Mouse (Mus musculus): Measurements from ENCODE around the gene Pepd. TPM values are rescaled to one million over a fixed set of nuclear protein-coding genes. Genes with fewer than 3 reads are reported as not detected.
A peak's percentile ranks its signal among the peaks of the same experiment; 100 is the strongest.
"Not testable (repeated sequence)": the region's sequence is repeated elsewhere in the genome, so short reads cannot be mapped to it uniquely, and the experiment has no call there.

Gene Pepd
- total RNA-seq, 2 experiments from 2014 or later, result 24.1 to 24.3 TPM

DNA sequence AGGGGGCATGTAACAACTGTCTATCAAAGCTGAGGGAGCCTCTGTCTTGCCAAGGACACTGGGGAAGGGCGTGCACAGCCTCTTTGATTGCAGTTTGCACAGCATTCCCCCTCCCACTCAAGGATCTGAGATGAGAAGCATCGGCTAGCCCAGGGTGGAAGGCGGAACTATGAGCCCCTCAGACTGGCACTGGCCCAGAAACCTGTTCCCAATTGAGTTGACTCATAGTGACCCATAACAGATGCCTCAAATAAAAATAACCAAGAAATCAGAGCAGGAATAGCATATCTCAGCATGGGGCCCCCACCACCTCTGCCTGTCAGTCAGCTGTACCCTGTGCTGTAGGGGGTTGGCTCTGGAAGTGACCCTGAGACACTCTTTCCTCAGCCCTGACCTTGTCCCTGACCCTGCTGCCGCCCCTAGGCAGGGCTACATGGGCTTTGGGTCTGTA, 60.8 kb downstream of the Pepd start:
- no peak overlapping the region for H3K27ac ChIP-seq
- DNase-seq, result no peak
- no peak overlapping the region for H3K4me3 ChIP-seq
- intact Hi-C loops (cut with DNase I), result no loop called here
- TF ChIP-seq CTCF (IDR thresholded peaks at IDR 0.05), result no peak

DNA sequence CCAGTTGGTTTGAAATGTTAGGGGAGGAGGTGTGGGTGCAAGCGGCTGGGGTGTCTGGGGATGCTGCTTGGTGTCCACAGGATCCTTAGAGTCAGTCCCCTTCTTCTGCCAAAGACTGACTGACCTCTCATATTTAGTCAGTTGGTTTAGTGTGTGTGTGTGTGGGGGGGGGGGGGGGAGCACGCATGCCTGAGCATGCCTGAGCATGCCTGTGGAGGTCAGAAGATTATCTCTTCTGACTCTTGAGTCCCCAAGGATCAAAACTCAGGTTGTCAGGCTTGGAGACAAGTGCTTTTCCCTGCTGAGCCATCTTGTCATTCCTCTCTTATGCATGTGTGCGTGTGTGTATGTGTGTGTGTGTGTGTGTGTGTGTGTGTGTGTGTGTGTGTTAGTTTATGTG, 61.7 kb downstream of the Pepd start:
- DNase-seq, result no peak
- Histone ChIP-seq H3K4me3 (no peak overlapping the region), H3K27ac (no peak overlapping the region)
- TF ChIP-seq CTCF (IDR thresholded peaks at IDR 0.05), result no peak
- intact Hi-C loops (cut with DNase I), result no loop called here

DNA sequence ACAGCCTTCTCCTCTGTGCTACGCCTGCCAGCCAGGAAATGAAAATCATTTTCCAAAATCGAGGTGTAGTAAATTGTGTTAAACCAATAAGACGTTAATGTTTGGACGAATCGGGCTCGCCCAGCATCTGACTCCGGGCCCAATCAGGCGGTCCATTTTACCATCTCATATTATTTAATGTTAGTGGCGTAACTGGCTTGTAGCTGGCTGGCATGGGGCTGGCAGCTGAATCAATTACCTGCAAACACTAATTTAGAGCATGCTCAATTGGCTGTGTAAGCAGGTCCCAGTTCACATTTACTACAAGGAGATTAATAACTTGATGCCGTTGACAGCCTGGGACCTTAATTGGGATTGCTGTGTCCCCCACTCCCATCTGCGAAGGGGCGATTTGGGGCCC, 63.7 kb downstream of the Pepd start:
- intact Hi-C loops (cut with DNase I), result no loop called here
- no peak for DNase-seq
- Histone ChIP-seq H3K4me3 (no peak overlapping the region), H3K27ac (no peak overlapping the region)
- TF ChIP-seq CTCF (IDR thresholded peaks at IDR 0.05), result no peak

DNA sequence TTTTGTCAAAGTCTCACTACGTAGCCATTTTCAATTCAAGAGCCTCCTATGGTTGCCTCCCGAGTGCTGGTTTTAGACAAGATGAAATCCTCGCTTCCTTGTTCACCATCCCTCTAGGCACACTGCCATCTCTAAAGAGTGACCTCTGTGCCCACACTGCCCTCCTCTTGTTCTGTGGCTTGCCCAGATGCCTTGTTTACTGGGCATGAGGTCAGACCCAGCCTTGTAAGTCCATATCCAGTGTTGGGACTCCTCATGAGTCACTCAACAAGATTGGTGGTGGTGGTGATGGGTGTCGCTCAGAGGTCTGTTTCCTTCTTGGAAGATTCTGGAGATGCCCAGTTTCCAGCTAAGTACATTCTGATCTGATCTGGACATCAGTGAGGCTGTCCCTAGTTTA, 65.2 kb downstream of the Pepd start:
- Histone ChIP-seq H3K4me3 (no peak overlapping the region), H3K27ac (no peak overlapping the region)
- no peak for TF ChIP-seq CTCF (IDR thresholded peaks at IDR 0.05)
- DNase-seq, result no peak
- intact Hi-C loops (cut with DNase I), result no loop called here

DNA sequence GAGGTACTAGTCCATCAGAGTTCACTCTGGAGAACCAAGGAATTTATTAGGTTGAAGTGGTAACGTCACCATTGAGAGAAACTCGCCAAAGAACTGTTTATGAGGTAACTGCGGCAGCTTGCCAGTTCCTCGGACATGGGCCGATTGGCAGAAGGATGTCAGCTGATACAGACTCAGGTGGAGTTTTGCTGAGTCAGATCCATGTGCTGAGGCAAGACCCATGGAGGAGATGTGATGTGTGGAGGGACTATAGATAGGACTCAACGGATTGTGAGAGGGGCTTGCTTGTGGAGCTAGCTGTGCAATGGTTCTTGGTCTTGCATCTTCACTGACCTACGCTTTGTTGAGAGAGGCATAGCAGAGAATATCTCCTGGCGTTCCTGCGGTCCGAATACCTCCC, 69.6 kb downstream of the Pepd start:
- no peak for TF ChIP-seq CTCF (IDR thresholded peaks at IDR 0.05)
- intact Hi-C loops (cut with DNase I), result no loop called here
- DNase-seq, result no peak
- H3K4me3 ChIP-seq, result no peak overlapping the region
- H3K27ac ChIP-seq, result no peak overlapping the region

DNA sequence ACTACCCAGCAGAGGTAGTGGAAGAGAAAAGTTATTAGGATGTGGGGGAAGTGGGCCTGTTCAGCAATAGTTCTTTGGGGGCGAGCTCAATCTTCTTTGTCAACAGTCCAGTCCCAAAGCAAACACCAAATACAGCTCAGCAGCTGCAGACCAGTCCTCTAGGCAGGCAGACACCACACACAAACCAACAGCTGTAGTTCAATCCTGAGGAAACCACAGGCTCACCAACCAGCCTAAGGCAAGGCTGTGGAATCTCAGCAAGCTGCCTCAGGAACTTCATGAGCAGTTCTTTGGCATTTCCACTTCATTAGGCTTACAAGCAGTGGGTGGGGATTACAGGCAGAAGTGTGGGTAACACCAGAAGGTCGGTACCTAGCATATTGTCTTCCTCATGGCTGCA, 70.2 kb downstream of the Pepd start:
- H3K27ac ChIP-seq; H3K4me3 ChIP-seq; DNase-seq; intact Hi-C loops (cut with DNase I): not testable (repeated sequence)

DNA sequence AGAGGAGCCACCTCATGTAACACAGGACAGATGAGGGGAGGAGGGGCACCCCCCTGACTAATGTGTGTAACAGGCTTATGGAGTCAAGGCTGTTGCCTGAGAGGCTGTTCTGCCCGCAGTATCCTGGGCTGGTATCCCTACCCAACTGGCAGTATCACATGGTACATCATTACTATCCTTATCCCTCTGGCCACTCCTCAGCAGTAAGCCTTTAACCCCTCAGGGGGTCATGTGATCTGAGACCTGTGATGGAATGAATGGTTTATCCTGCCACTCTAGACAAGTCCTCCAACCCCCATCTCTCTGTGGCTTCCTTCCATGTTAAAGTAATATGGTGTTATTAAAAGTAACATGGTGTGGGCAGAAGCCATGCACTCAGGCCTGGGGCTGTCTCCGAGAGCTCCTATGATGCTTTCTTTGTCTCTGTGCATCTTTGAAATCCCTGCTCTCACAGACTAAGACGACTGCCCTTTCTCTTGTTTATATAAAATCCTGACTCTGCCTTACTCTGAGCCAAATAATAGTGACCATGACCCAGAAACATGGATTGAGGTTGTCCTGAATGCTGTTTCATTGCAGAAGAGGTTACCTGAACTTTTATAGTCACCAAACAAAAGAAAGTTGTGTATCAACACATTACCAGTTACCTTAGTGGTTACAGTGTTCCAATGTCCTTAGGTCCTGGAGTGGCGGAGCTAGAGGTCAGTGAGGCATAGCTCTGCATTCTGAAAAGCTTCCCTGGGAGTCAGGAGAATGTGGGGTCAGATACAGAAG, 71.7 kb downstream of the Pepd start:
- no peak for TF ChIP-seq CTCF (IDR thresholded peaks at IDR 0.05)
- DNase-seq, result no peak
- intact Hi-C loops (cut with DNase I), result no loop called here
- Histone ChIP-seq H3K27ac (no peak overlapping the region), H3K4me3 (no peak overlapping the region)

DNA sequence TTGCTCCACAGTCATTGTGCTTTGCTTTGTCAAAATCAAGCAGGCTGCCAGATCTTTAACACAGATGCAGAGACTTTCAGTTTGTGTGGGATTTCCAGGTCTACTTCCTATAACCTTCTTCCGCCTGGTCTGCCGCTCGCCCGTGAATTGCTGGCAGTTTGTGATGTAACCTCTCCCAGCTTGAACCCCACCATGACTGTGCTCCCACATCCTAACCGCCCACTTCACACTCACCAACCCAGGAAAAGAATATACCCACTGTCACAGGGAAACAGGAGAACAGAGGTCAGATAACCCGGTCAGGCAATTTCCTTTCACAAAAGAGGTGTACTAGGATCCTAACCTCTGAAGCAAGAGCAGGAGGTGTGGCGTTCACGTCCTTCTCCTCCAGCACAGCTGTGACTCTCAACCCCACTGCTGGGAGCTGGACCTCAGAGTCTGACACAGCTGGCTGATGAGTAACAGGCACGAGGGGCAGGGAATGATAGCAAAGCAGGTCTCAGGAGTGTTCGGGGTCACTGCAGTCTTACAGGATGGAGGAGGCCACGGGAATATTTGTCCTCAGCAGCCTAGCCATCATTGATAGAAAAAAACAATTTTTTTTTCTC, 72.5 kb downstream of the Pepd start:
- peak; percentile 53 for DNase-seq
- TF ChIP-seq CTCF (IDR thresholded peaks at IDR 0.05), result no peak
- intact Hi-C loops (cut with DNase I), result no loop called here
- H3K27ac ChIP-seq, result 0 out of 2 replicates have a peak overlapping the region, but pooled peaks have one; percentile 43
- no peak overlapping the region for H3K4me3 ChIP-seq

DNA sequence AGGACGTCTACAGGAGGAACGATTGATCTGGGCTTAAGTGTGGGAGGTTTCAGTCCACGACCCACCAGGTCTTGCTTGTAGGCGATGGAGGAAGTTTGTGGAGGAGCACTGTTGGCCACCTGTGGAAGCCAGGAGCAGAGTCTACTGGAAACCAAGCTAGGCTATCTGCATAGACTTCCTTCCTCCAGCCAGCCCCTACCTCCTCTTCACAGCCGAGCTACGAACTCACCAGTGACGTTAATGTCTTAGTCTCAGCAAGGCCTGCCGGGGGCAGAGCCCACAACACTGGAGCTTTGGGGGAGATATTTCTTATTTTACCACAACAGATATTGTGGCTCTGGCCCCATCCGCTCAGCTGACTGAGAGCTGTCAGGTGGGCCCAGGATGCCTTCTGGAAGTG, 73.0 kb downstream of the Pepd start:
- intact Hi-C loops (cut with DNase I), result no loop called here
- TF ChIP-seq CTCF (IDR thresholded peaks at IDR 0.05), result no peak
- Histone ChIP-seq H3K4me3 (no peak overlapping the region), H3K27ac (peak overlapping the region; percentile 43)
- no peak for DNase-seq

DNA sequence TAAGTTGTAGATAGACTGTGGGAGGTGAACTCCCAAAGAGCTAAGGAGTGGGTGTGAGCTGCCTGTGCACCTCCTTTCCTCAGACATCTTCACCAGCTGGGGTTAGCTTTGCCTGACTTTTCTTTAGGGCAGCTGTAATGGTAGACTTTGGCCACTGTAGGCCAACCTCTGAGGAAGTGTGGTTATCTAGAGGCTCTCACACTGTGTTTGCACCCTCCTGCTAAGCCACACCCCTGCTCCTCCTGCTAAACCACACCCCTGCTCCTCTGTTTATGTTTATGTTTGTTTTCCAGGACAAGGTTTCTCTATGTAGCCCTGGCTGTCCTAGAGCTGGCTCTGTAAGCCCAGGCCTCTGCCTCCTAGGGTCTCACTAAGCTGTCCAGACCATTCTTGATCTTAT, 73.5 kb downstream of the Pepd start:
- intact Hi-C loops (cut with DNase I), result no loop called here
- no peak for TF ChIP-seq CTCF (IDR thresholded peaks at IDR 0.05)
- Histone ChIP-seq H3K4me3 (no peak overlapping the region), H3K27ac (no peak overlapping the region)
- DNase-seq, result no peak

DNA sequence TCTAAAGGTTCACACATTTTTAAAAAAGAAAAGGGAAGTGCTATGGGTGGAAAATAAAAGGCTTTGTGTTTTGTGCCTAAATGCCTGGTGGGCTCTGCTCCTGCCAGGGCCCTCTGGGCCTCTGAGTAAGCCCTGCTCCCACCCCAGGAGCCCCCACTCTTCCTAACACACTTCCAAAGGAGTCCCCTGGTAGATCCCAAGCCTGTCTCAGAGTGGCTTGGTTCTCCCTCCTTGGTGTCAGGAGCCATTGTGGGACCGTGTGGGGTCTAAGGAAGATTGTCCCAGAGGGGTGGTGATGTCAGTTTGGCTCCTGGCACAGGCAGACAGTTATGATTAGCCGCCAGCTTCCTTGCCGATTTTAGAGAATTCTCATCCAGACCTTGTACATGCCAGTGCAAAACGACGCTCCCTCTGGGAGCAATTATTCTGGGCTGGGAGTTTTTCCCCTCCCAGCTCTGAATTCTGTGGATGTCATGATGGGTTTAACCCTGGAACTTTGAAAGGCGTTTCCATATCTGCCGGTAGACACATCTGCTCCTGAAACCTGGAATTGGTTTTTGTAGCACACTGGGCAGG, 74.5 kb downstream of the Pepd start:
- intact Hi-C loops (cut with DNase I), result no loop called here
- Histone ChIP-seq H3K27ac (no peak overlapping the region), H3K4me3 (no peak overlapping the region)
- peak; percentile 32 for DNase-seq
- TF ChIP-seq CTCF (IDR thresholded peaks at IDR 0.05), result no peak

DNA sequence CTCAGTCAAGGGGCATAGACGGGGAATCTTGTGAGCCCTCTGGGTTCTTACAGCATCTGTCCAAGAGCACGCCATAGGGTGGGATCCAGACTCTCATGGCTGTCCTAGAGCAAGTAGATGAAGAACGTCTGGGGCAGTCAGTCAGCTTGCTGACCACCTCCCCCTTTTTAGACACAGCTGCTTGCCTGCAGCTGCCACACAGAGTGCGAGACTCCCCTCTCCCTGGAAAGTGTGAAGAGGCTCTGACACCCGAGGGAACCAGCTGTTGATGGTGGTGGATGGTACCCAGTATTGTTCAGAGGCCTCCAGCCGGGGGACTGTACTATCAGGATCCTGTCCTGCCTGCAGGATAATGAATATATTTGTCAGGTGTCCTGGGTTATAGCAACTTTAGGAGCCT, 75.1 kb downstream of the Pepd start:
- H3K27ac ChIP-seq, result no peak overlapping the region
- intact Hi-C loops (cut with DNase I), result no loop called here
- TF ChIP-seq CTCF (IDR thresholded peaks at IDR 0.05), result no peak
- no peak for DNase-seq
- H3K4me3 ChIP-seq, result no peak overlapping the region

DNA sequence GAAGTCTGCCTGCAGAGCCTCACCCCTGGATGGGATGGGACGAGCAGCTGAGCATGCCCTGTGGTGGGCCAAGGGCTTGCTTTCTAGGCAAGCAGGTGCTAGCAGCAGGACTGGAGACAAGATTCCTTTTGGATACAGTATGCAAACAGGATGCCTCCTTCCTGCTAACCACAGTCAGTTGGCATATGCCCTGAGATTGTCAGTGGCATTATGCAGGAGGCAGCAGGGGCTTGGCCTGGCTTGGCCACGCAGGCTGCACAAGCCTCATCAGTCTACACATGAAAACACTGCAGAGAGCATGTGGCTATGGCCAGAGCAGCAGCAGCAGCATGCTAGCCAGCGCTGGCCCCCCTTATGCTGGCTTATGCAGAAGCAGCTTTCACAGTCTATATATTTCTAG, 76.3 kb downstream of the Pepd start:
- intact Hi-C loops (cut with DNase I), result no loop called here
- Histone ChIP-seq H3K27ac (no peak overlapping the region), H3K4me3 (no peak overlapping the region)
- no peak for DNase-seq
- TF ChIP-seq CTCF (IDR thresholded peaks at IDR 0.05), result no peak
